Mouse (Mus musculus) adrenal gland, postnatal 36 days (tissue): ENCODE data around the gene Rhox2c. TPM values are rescaled to one million over a fixed set of nuclear protein-coding genes. Genes with fewer than 3 reads are reported as not detected.
"Not testable (repeated sequence)": the region's sequence is repeated elsewhere in the genome, so short reads cannot be mapped to it uniquely, and the experiment has no call there.

ENCODE experiments used
- DNase-seq, 2 experiments: peaks; one replicate each; pipeline ENCODE4 v3.0.0; 2021; ENCODE audit warnings: mixed read lengths in 1 of 2
- long read RNA-seq, 2 experiments: library from polyadenylated mRNA; stranded (forward); transcript quantifications; one replicate each; pipeline ENCODE4 v2.0.0; 2021; ENCODE audit warnings: borderline sequencing depth in 2 of 2
- total RNA-seq, 2 experiments: library from RNA; stranded (reverse); gene quantifications; 2 replicates each; pipeline ENCODE4 v1.2.3; 2021

Rhox2c gene
- not detected for total RNA-seq
- long read RNA-seq, experiment 1, result 0 reads
- long read RNA-seq, experiment 2, result 0 reads

DNA sequence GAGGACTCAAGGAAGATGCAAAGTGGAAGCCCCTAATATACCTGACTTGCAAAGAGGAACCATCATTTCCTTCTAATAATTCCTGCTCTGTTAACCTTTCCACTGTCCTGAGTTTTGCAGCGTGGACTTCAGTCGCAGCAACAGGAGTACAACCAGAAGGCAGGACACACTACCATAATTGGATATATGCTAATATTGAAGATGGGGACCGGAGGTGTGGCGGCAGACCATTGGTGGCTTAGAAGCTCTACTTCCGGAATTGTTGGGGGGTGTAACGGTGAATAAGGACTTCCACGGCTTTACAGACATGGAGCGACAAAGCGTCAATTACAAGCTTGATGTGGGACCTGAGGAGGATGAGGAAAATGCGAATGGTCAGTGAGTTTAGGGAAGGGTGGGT lies at the start of gene Rhox2c:
Rhox2c (plus strand) TSS at position 301 of the 400 bp plus-strand sequence.
- DNase-seq, result not testable (repeated sequence)

DNA sequence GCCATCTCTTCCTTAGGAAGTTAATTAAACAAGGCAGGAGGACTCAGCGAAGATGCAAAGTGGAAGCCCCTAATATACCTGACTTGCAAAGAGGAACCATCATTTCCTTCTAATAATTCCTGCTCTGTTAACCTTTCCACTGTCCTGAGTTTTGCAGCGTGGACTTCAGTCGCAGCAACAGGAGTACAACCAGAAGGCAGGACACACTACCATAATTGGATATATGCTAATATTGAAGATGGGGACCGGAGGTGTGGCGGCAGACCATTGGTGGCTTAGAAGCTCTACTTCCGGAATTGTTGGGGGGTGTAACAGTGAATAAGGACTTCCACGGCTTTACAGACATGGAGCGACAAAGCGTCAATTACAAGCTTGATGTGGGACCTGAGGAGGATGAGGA lies 41.7 kb upstream of the Rhox2c start, which contains the start of gene Rhox2b:
Rhox2b (plus strand) TSS at position 301 of the 400 bp plus-strand sequence.
- not testable (repeated sequence) for DNase-seq

DNA sequence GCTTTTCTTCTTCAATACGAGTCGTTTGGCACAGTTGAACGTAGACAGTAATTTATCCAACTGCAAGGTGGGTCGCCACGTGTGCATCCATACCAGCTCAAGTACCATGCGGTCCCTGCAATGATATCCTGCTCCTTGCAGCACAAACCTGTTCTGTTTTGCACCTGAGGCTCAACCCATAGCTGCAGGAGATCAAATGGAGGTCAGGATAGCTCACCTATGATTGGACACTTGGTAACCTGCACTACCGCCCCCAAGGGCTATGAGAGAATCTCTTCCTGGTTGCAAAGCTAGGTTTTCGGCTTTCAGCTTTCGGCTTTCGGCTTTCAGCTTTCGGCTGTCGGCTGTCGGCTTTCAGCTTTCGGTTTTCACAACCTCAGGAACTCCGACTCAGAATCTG lies 21.3 kb upstream of the Rhox2c start, which contains the start of gene Rhox4b:
Rhox4b (plus strand) TSS at position 301 of the 400 bp plus-strand sequence.
- DNase-seq, result not testable (repeated sequence)

DNA sequence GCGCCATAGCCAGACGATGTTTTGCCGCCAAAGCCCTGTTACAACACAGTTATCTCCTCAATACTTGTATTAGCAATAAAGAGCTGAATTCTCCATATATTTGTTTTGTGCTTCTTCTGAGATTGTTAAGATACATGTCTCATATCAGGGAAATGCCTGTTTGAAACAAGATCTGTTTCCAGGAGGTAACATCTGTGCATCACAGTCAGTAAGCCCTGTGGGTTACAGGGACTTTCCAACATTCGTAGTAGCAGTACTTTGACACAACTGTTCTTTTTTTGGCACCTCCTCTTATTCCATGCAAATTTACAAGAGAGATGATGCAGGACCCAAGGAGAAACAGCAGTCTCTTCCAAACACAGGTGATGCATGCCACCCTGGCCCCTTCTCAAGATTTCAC lies 4.8 kb downstream of the Rhox2c start, which contains the start of gene Rhox3c:
Rhox3c (plus strand) TSS at position 301 of the 400 bp plus-strand sequence.
- not testable (repeated sequence) for DNase-seq

DNA sequence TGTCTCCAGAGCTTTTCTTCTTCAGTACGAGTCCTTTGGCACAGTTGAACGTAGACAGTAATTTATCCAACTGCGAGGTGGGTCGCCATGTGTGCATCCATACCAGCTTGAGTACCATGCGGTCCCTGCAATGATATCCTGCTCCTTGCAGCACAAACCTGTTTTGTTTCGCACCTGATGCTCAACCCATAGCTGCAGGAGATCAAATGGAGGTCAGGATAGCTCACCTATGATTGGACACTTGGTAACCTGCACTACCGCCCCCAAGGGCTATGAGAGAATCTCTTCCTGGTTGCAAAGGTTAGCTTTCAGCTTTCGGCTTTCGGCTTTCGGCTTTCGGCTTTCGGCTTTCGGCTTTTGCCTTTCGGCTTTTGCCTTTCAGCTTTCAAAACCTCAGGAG lies 26.6 kb downstream of the Rhox2c start, which contains the start of gene Rhox4c:
Rhox4c (plus strand) TSS at position 301 of the 400 bp plus-strand sequence.
- not testable (repeated sequence) for DNase-seq

DNA sequence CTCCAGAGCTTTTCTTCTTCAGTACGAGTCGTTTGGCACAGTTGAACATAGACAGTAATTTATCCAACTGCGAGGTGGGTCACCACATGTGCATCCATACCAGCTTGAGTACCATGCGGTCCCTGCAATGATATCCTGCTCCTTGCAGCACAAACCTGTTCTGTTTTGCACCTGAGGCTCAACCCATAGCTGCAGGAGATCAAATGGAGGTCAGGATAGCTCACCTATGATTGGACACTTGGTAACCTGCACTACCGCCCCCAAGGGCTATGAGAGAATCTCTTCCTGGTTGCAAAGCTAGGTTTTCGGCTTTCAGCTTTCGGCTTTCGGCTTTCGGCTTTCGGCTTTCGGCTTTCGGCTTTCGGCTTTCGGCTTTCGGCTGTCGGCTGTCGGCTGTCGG lies 60.6 kb downstream of the Rhox2c start, which contains the start of gene Rhox4d:
Rhox4d (plus strand) TSS at position 301 of the 400 bp plus-strand sequence.
- DNase-seq, result not testable (repeated sequence)

Other genes starting within 250 kb of the Rhox2c start
- not detected for gene Gm9, start 242.6 kb upstream of the Rhox2c start, total RNA-seq
- gene Rhox1, start 231.4 kb upstream of the Rhox2c start, total RNA-seq, result not detected
- not detected for gene Rhox2a, start 208.7 kb upstream of the Rhox2c start, total RNA-seq
- gene Rhox3a, start 203.8 kb upstream of the Rhox2c start, total RNA-seq, result not detected
- gene Rhox4a, start 188.3 kb upstream of the Rhox2c start, total RNA-seq, result not detected
- not detected for gene Rhox3a2, start 73.7 kb upstream of the Rhox2c start, total RNA-seq
- gene Rhox4a2, start 62.8 kb upstream of the Rhox2c start, total RNA-seq, result not detected
- not detected for gene Rhox2b, start 41.6 kb upstream of the Rhox2c start, total RNA-seq
- gene Rhox4b, start 21.2 kb upstream of the Rhox2c start, total RNA-seq, result not detected
- not detected for gene Rhox3c, start 4.9 kb downstream of the Rhox2c start, total RNA-seq
- gene Rhox4c, start 26.7 kb downstream of the Rhox2c start, total RNA-seq, result not detected
- not detected for gene Rhox2d, start 39.7 kb downstream of the Rhox2c start, total RNA-seq
- not detected for gene Rhox4d, start 60.7 kb downstream of the Rhox2c start, total RNA-seq
- not detected for gene Rhox2e, start 76.8 kb downstream of the Rhox2c start, total RNA-seq
- not detected for gene Rhox3e, start 88.3 kb downstream of the Rhox2c start, total RNA-seq
- gene Rhox4e, start 103.7 kb downstream of the Rhox2c start, total RNA-seq, result not detected
- not detected for gene Rhox2f, start 117.7 kb downstream of the Rhox2c start, total RNA-seq
- not detected for gene Rhox3f, start 127.3 kb downstream of the Rhox2c start, total RNA-seq
- not detected for gene Rhox4f, start 154.0 kb downstream of the Rhox2c start, total RNA-seq
- gene Rhox3g, start 174.9 kb downstream of the Rhox2c start, total RNA-seq, result not detected
- not detected for gene Rhox2g, start 189.8 kb downstream of the Rhox2c start, total RNA-seq
- gene Rhox4g, start 197.6 kb downstream of the Rhox2c start, total RNA-seq, result not detected
- not detected for gene Rhox3h, start 215.1 kb downstream of the Rhox2c start, total RNA-seq
- gene Rhox2h, start 219.6 kb downstream of the Rhox2c start, total RNA-seq, result not detected